Mouse (Mus musculus): ENCODE results near the gene Crip1. TPM values are rescaled to one million over a fixed set of nuclear protein-coding genes. Genes with fewer than 3 reads are reported as not detected.

Gene Crip1
- polyA plus RNA-seq (2012; ENCODE audit: low replicate concordance), result 153 and 469 TPM in 2 replicates

DNA sequence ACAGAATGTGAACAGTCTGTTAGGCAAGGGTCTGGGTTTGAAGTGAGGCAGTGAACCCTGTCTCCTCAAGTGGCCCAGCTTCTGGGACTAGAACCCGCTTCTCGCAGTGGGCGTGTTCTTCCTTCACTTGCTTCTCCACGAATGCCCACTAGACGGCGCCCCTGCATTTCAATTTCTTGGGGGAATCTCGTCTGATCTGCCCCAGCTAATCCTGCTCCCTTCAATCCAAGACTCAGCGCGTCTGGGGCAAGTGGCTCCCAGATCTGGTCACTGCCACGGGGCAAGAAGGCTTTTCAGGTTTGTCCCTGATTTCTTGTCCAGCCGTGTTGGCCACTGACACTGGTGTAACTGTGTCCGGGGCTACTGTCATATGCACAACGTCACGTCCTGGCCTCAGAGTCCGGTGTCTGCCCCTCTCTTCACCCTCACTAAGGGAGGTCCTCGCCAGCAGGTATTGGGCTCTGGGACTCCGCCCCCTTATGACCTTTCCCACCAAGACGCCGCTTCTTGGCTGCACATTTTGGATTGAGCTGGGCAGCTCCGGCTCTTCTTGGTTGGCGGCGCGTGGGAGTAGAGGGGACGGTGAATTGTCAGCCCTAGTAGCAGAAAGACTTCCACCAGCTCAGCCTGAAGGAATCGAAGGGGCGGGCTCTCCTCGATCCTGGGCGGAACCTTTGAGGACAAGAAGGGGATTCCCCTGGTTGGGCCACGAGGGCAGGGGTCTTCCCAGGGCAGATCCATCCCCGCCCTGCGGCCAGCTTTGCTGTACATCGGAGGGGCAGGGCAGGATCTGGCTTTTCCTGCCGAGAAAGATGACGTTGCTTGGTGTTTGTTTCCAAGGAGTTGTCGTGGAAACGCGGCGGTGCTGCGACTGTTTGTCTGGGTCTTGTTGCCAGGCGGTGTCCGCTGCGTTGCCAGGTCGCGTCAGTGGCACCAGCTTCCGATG lies at the start of gene Crip1:
TSS of gene Crip1 (plus strand) at position 205 of the 946 bp plus-strand sequence.

DNA sequence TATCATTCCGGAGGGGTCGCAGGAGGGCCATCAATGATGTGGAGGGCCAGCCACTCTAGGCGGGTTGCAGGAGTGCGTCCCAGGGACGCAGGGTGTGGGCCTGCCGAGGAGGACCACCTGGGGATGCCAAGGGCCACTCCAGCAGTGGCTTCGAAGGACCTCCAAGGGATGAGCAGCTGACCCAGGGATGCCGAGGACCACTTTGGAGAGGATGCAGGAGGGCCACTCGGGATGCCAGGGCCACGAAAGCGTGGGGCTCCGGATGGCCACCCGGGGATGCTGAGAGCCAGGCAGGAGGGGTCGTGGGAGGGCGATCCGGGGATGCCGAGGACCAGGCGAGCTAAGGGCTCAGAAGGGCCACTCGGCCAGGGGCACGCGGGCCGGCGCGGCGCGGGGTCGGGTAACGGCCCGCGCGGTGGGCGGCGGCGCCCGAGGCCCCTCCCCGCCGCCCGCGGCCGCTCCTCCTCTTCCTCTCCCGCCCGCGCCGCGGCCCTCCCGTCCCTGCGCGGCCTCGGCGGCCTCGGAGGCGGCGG lies 48.3 kb upstream of the Crip1 start, which contains the start of gene Mta1:
TSS of gene Mta1 (plus strand) at position 530 of the 533 bp plus-strand sequence.

DNA sequence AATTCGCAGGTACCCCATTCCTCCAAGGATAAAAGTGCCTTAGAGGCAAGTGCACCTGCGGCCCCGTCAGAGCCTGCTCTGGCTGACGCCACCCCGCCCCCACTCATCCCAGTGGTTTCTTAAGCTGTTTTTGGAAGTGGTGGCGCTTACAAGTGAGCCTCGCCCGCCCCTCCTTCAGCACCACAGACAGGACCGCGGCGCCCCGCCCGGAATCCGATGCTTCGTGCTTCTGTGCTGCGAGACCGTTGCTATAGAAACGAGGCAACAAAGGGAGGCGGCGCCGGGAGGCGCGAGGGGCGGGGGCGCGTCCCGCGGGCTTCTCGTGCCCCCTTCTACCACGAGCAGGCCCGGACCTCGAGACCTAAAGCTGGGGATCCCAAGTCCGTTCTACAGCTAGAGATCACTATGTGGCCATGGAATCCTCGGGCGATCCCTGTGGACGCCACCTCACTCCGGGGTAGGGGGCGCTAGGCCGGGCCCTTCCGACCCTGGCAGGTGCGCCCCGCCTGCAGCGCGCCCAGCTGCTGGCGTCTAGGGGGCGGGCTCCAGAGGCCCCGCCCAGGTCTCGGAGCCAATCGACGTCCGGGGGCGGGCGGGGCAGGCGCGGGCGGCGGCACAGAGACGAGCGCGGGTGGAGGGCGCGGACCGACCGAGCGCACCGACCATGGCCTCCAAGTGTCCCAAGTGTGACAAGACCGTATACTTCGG lies 6.1 kb upstream of the Crip1 start, which contains the start of gene Crip2:
TSS of gene Crip2 (plus strand) at position 329 of the 708 bp plus-strand sequence.

DNA sequence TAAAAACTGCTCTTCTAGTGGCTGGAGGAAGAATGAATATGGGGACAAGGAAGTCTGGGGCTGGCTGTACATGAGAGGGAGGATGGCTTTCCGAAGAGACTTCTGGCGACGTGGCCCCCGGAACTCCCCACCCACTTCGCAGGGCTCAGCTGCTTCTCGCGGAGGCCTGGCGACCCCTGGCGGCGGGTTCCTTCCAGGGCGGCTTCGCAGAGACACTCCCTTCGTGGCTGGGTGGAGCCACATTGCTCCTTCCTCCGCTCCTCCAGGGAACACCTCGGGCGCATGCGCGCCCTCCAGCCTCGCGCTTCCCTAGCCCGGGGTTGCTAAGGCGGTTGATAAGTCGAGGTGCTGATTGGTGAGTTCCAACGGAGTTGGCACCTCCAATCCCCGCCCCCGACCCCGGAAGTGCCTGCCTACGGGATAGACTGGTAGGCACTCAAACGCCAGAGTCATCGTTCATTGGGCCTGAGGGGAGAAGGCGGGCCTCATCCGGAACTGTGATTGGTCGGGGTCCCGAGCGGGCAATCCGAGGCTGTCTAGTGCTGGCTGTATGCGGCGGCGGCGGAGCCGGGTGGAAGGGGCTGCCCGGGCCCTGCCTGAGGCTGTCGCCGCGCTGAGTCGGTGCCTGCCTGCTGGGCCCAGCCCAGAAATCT lies 9.9 kb downstream of the Crip1 start, which contains the start of gene Tedc1:
TSS of gene Tedc1 (plus strand) at position 535 of the 653 bp plus-strand sequence.

DNA sequence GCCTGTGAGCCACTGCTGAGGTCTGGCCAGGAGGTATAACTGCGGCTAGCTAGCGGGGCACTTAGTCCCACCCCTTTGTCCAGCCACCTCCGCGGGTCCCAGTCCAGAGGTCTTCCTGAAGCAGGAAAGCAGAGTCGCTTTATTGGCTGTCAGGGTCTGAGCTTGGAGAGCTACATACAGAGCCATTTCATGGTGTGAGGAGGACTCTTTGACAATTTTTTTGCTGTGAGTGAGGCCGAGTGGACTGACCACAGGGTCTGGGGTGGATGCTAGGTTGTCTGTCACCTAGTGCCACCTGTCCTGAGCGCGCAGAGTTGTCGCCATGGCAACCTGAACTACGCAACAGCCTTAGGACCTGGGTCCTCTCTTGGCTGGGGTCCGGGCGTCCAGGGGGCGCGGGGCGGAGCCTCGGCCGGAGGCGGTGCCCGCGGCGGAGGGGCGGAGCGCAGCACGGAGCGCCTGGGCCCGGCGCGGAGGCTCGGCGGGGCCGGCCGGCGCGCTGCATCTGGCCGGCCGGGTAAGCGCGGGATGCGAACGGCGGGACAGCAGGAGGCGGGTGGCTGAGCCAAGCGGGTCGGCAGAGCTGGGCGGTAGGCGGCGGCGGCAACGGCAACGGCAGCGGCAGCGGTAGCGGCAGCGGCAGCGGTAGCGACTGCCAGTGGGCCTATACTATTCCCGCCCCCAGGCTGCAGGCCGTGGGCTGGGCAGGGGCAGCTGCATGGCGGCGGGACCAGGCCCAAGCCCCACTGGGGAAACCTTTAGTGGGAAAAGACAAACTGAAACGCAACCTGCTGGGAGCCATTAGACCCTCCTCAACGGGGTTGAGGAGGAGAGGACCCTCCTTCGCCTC lies 39.6 kb downstream of the Crip1 start, which contains the start of gene Tmem121:
TSS of gene Tmem121 (plus strand) at position 489 of the 850 bp plus-strand sequence.

Other genes with a start within 250 kb of the Crip1 start
- gene Jag2, start 216.5 kb upstream of the Crip1 start, polyA plus RNA-seq (2012; ENCODE audit: low replicate concordance), result 2.4 and 3.7 TPM in 2 replicates
- 21.4 and 24.4 TPM in 2 replicates for gene Nudt14, start 204.2 kb upstream of the Crip1 start, polyA plus RNA-seq (2012; ENCODE audit: low replicate concordance)
- 52.2 and 191 TPM in 2 replicates for gene Btbd6, start 169.8 kb upstream of the Crip1 start, polyA plus RNA-seq (2012; ENCODE audit: low replicate concordance)
- 41.4 and 66.3 TPM in 2 replicates for gene Brf1, start 145.6 kb upstream of the Crip1 start, polyA plus RNA-seq (2012; ENCODE audit: low replicate concordance)
- gene Pacs2, start 131.8 kb upstream of the Crip1 start, polyA plus RNA-seq (2012; ENCODE audit: low replicate concordance), result 25.9 and 44.3 TPM in 2 replicates
- 0.31 and 0.79 TPM in 2 replicates for gene Tex22, start 71.8 kb upstream of the Crip1 start, polyA plus RNA-seq (2012; ENCODE audit: low replicate concordance)
- 115 and 142 TPM in 2 replicates for gene Mta1, start 48.0 kb upstream of the Crip1 start, polyA plus RNA-seq (2012; ENCODE audit: low replicate concordance)
- 73.7 and 109 TPM in 2 replicates for gene Crip2, start 6.1 kb upstream of the Crip1 start, polyA plus RNA-seq (2012; ENCODE audit: low replicate concordance)
- gene Tedc1, start 10.1 kb downstream of the Crip1 start, polyA plus RNA-seq (2012; ENCODE audit: low replicate concordance), result 23.4 and 24.2 TPM in 2 replicates
- gene Tmem121, start 39.6 kb downstream of the Crip1 start, polyA plus RNA-seq (2012; ENCODE audit: low replicate concordance), result 6.2 and 7.7 TPM in 2 replicates